In the genomic region with DNA sequence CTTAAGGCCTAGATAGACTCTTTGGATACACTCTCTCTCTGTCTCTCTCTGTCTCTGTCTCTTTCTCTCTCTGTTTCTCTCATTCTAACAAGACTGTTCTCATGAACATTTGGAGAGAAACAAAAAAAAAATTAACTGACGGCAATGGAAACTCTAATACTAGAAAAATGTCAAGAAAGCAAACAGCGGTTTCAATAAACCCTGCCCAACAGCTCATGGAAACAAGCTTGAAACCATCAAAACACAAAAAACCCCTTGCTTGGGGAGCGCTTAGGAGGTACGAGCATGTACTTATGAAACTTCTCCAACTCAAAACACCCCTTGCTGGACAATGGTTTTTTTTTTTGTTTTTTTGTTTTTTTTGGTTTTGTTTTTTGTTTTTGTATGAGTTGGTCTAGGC, we compare ENCODE assay signal across 28 mouse cellular contexts. TPM values are rescaled to one million over a fixed set of nuclear protein-coding genes. Genes with fewer than 3 reads are reported as not detected.
"Had no signal": no experiment of that assay in that cellular context is flagged by ENCODE, and none has a peak within 500 bp of the region (broad histone marks: within the 10 kb centered on the region; RNA-seq: fewer than 3 reads in every experiment).

No protein-coding gene starts in this region.

- H3K9ac ChIP-seq: heart, embryonic 13.5 days; heart, embryonic 15.5 days; hindbrain, embryonic 12.5 days; hindbrain, embryonic 14.5 days; intestine, embryonic 15.5 days; limb, embryonic 12.5 days; liver, embryonic 13.5 days; liver, embryonic 15.5 days had no signal

- ATAC-seq: hindbrain, embryonic 16.5 days; intestine, embryonic 15.5 days; intestine, postnatal 0 days had no signal

- H3K4me1 ChIP-seq: heart, embryonic 15.5 days; hindbrain, embryonic 10.5 days; hindbrain, embryonic 12.5 days; intestine, embryonic 15.5 days; limb, embryonic 10.5 days; limb, embryonic 12.5 days; liver, embryonic 13.5 days; liver, embryonic 15.5 days had no signal

- H3K9me3 ChIP-seq: heart, embryonic 13.5 days; heart, embryonic 15.5 days; hindbrain, embryonic 10.5 days; hindbrain, embryonic 12.5 days; intestine, embryonic 15.5 days; limb, embryonic 10.5 days; limb, embryonic 12.5 days; liver, embryonic 13.5 days; liver, embryonic 15.5 days had no signal

- DNase-seq: gastrocnemius, postnatal 14 days; gastrocnemius, postnatal 36 days; heart, adult 2 months; heart, postnatal 4 days; kidney, adult 18-20 months; kidney, adult 8-10 months; kidney, postnatal 10 days; kidney, postnatal 25 days; kidney, postnatal 4 days; layer of hippocampus, adult 9-11 months; layer of hippocampus, postnatal 36 days; liver; liver, embryonic 13.5 days had no signal

- H3K4me2 ChIP-seq: heart, embryonic 11.5 days; heart, embryonic 13.5 days; heart, embryonic 15.5 days; hindbrain, embryonic 12.5 days; hindbrain, embryonic 14.5 days; intestine, embryonic 15.5 days; limb, embryonic 12.5 days; liver, embryonic 11.5 days; liver, embryonic 13.5 days; liver, embryonic 15.5 days had no signal

- H3K27me3 ChIP-seq: heart, embryonic 13.5 days; heart, embryonic 15.5 days; hindbrain, embryonic 12.5 days; intestine, embryonic 15.5 days; limb, embryonic 12.5 days; liver, embryonic 13.5 days; liver, embryonic 15.5 days had no signal

- H3K27ac ChIP-seq: heart, adult 2 months; heart, embryonic 13.5 days; heart, embryonic 15.5 days; hindbrain, embryonic 10.5 days; hindbrain, embryonic 12.5 days; hindbrain, embryonic 14.5 days; intestine, embryonic 15.5 days; limb, embryonic 10.5 days; limb, embryonic 12.5 days; liver, embryonic 13.5 days; liver, embryonic 15.5 days had no signal

- H3K4me3 ChIP-seq: heart, adult 2 months; heart, embryonic 13.5 days; heart, embryonic 15.5 days; hindbrain, embryonic 10.5 days; hindbrain, embryonic 12.5 days; intestine, embryonic 15.5 days; limb, embryonic 10.5 days; limb, embryonic 12.5 days; liver, embryonic 13.5 days; liver, embryonic 15.5 days had no signal

- H3K36me3 ChIP-seq: heart, embryonic 13.5 days; heart, embryonic 15.5 days; hindbrain, embryonic 10.5 days; hindbrain, embryonic 12.5 days; intestine, embryonic 15.5 days; limb, embryonic 10.5 days; limb, embryonic 12.5 days; liver, embryonic 13.5 days; liver, embryonic 15.5 days had no signal

RNA-seq across cellular contexts. Expression of gene Tnfrsf8, which starts 30.3 kb away (rescaled TPM):
- total RNA-seq: gastrocnemius, adult 18-20 months had no signal
- polyA plus RNA-seq: kidney, embryonic 16.5 days; liver, embryonic 11.5 days; liver, embryonic 13.5 days had no signal
